Mouse (Mus musculus): ENCODE data around the gene Camta2.

GRCm38 (mm10) chr11:70621972-70622814 lies 65.7 kb downstream of the Camta2 start:
- TF ChIP-seq CTCF (IDR thresholded peaks at IDR 0.05; ENCODE audit: low read depth) (no peak), EP300 (optimal IDR thresholded peaks at IDR 0.05) (no peak)
